Mouse (Mus musculus): ENCODE data around the gene Foxn1.

Gene Foxn1

DNA sequence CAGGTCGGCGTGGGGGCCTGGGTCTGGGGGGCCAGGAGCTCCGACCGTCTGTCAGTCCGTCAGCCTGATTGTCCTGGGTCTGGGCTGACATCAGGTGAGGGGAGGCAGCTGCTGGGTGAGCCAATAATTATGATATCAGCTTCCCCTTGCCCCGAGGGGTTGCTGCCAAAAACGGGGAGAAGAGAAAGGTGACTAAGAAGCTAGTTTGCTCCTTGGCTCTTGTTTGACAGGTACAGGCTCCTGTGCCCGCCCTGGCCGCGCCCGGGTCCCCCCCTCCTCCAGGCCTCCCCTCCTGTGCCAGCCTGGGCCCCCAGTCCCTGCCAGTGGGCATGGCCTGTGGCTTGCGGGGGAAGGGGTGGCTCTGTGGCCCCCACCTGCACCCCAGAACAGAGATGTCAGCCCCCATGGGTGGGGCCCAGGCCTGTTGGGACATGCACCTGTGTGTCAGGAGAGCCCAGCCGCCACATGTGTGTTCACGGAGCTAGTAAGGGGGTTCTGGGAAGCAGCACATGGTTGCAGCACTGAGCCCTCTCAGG is at the start of gene Foxn1:
Foxn1 (minus strand) TSS at position 51 of the 536 bp plus-strand sequence.
- DNase-seq (ENCODE audit: low spot score) = no peak

DNA sequence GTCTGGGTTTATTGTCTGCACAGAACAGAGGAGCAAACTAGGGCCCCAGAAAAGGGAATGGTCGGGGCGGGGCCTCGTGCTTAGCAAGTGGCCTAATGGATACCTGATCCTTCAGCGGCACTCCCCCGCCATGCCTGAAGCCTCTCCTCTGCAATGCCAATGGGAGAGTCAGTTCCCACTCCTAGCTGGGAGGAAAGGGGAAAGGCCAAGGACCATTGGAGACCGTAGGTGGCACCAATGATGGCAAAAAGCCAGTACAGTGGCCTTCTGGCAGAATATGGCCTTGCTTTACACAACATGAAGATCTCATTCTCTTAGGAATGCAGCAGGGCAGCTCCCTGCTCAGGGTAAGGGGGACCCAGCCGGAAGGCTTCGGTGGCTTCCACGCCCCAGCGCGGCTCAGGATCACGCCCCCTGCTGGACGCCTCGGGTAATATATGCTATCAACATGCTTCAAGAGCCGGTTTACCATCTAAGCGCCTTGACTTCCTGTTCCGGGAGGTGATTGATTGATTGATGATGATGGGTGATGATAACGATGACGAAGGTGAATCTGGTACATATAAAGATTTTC is 49.5 kb upstream of the Foxn1 start:
- peak; percentile 45 for DNase-seq (ENCODE audit: low spot score)

DNA sequence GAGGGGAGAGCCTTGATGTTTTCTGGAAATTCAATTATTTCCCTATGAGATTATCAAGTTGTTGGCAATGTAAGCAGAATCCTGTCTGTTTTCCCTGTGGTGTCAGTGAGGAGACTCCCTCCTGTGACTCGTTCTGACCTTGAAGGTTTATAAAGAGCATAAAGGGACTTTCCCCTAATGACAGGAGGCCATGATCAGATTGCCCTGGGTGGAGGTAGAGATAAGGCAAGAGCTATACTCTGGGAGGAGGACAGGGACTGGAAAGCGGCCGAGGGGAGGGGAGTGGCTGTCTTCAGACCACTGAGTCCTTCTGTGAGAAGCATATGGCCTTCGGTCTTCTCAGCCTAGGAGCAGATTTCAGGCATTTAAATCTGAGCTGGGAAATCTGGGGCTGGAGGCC is 47.7 kb upstream of the Foxn1 start:
- no peak for DNase-seq (ENCODE audit: low spot score)

DNA sequence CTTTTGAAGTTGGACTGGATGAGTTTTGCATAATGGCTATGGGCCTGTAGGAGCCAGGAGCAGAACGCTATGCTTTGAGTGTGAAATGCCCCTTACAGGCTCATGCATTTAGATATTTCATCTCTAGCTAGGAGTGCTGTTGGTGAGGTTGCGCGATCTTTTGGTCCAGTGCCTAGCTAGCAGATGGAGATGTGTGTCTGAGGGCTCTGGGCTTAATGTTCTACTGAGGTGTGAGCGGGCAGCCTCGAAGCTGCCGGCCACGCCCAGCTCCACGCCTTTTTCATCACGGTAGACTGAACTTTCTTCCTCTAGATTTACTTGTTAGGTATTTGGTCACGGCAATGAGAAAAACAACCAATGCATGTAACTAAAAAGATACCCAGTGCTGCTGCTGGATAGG is 44.8 kb upstream of the Foxn1 start:
- no peak for DNase-seq (ENCODE audit: low spot score)

GRCm38 (mm10) chr11:78430195-78430878 is 44.0 kb upstream of the Foxn1 start:
- DNase-seq (ENCODE audit: low spot score) = no peak

DNA sequence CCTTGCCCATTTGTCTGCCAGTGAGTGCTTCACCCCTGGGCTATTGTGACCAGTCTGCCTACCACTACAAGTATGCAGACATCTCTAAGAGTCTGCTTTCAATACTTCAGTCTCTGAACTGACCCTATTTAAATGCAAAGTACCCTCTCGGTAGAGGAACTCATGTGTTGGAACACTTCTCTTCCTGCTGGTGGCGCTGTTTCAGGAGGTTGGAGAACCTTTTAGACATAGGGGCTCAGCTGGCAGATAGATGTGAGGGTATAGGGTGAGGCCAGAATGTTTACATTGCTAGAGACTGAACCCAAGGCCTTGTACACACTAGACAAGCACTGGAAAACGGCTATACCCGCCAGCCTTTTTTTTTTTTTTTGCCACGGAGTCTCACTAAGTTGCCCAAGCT is 42.0 kb upstream of the Foxn1 start:
- no peak for DNase-seq (ENCODE audit: low spot score)

GRCm38 (mm10) chr11:78427655-78428054 is 41.3 kb upstream of the Foxn1 start:
- DNase-seq (ENCODE audit: low spot score) = no peak

GRCm38 (mm10) chr11:78425572-78425971 is 39.2 kb upstream of the Foxn1 start:
- DNase-seq (ENCODE audit: low spot score) = no peak

DNA sequence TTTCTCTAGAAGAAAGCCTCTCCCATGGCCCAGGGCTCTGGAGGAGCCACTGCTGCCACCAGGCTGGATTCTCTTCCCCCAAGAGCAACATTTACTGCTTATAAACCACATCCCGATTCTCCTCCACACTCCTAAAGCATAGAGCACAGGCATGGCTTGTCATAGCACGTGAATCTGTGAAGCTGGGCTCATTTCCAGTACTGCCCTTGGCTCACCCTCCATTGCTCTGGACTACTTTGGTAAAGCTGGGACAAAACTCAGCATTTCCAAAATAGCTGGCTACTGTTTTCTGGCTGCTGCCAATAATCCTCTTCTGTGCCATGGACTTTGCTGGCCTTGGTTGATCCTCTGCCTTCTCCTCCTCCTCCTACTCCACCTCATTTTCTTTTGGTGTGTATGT is 38.0 kb upstream of the Foxn1 start:
- DNase-seq (ENCODE audit: low spot score) = no peak

DNA sequence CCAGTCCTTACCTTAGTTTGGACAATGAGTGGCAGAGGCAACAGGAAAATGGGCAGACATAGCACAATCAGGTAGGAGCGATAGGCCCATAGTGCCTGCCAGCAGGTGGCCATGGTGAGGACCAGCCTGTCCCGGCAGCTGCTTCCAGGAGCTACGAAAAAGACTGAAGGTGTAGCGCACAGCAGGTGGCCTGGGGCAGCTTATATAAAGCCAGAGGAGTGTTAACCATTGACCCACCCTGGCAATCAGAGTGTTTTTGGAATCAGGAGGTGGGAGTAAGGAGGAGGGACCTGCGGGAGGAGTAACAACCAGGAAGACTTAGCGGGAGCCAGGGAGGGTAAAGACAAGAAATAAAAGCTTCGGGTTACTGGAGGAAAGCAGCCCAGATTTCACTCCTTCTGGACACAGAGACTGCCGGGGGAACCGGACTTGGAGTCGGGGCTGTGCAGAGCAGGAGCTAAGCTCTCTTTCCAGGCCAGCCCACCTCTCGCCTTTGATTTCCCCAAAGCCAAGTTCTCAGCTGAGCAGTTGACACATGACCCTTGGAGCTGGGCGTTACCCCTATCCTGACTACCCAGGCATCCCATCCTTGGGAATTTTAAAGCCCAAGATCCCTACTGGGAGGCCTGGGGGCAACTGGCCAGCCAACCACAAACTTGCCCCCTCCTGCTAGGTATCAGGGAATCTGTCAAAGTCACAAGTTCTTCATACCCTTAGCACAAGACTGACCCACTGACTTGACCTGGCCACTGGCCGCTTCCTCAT is 35.9 kb upstream of the Foxn1 start, which contains the start of gene Slc13a2:
Slc13a2 (minus strand) TSS at position 163 of the 765 bp plus-strand sequence.
- no peak for DNase-seq (ENCODE audit: low spot score)

- no peak for DNase-seq (ENCODE audit: low spot score)
Observed at GRCm38 (mm10) chr11:78421201-78422009, 35.0 kb upstream of the Foxn1 start.

- no peak for DNase-seq (ENCODE audit: low spot score)
Observed at GRCm38 (mm10) chr11:78420263-78420889, 34.0 kb upstream of the Foxn1 start.

- no peak for DNase-seq (ENCODE audit: low spot score)
Observed at GRCm38 (mm10) chr11:78416854-78417253, 30.5 kb upstream of the Foxn1 start.

GRCm38 (mm10) chr11:78412861-78413260 is 26.5 kb upstream of the Foxn1 start:
- no peak for DNase-seq (ENCODE audit: low spot score)

DNA sequence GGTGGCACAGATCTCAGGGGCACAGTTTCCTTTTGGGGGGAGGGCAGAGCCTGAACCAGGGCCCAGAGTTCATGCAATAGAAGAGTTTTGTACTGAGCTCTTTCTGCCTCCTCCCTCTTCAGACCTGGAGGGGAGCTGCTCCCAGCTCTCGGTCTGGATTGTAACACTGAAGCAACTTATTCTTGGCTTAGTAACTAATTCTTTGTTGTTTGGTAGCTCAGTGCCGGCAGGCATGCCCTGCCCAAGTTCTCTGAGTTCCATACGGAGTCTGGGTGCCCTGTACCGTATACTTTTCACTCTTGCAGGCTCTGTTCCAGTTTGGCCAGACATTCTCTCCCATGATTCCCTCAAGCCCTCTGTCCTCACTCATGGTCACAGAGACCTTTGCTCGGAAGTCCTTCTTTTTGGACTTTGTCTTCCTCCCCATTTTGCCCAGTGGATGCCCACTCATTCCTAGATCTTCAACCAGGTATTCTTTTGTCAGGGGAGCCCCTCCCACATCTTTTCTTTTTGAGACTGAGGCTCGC is 26.0 kb upstream of the Foxn1 start:
- no peak for DNase-seq (ENCODE audit: low spot score)

DNA sequence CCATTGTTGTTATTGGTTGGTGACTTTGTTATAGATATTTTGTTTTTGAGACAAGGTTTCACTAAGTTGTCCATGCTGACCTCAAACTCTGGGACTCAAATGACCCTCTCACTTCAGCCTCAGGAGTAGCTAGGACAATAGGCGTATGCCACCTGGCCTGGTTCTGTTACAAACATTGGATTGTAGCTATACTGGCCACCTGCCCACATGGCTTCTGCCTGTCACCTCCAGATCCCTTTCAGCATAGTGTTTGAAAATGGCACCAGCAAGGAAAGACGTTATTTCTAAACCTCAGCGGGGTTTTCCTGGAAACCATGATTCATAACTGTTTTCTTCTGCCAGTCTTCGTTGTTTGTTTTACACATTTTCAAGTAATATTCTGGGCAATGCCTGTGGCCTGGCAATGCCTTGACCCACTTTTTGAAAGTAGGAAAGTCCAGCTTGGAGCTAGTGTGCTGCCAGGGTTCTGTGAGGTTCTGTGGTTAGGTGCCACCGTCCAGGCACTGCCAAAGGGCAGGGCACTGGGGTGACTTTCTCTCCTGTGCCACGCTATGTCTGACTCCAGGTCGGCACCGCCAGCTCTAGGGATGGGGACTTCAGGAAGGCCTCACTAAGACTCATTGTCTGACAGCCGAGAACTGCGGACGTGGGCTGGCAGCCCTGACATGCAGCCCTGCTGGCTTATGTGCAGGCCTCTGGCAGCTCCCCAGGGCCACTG is 25.4 kb upstream of the Foxn1 start:
- peak; percentile 44 for DNase-seq (ENCODE audit: low spot score)

GRCm38 (mm10) chr11:78408256-78409240 is 22.2 kb upstream of the Foxn1 start:
- no peak for DNase-seq (ENCODE audit: low spot score)

GRCm38 (mm10) chr11:78402062-78402461 is 15.7 kb upstream of the Foxn1 start:
- DNase-seq (ENCODE audit: low spot score) = no peak

DNA sequence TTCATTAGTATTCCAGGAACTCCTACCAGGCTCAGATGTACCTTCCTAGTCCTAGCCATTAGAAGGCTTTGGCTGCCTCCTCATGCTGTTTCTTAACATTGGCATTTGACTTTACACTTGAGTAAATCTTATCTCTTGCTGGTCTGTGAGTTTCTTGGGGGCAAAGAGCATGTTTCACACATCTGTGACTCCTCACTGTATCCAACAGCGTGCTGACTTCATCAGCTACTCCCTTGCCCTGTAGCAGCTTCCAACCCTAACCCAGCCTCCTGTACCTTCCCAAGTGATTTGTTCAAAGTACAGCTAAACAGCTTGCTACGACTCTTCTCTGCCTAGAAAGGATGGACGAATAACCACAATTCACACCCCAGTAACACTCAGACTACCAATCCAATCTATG is 15.1 kb upstream of the Foxn1 start:
- no peak for DNase-seq (ENCODE audit: low spot score)

Data from ovary, adult 18-20 months (tissue).